Mouse (Mus musculus) liver, embryonic 15.5 days (tissue): Measurements from ENCODE around the gene Cdh5. TPM values are rescaled to one million over a fixed set of nuclear protein-coding genes. Genes with fewer than 3 reads are reported as not detected.
"Not testable (repeated sequence)": the region's sequence is repeated elsewhere in the genome, so short reads cannot be mapped to it uniquely, and the experiment has no call there.

ENCODE experiments used
- ATAC-seq: fragments of 200-750 bp; cut with Nextera tagmentation; 2 replicates; pipeline ENCODE4 v1.8.0; 2017; ENCODE audit warnings: moderate number of reproducible peaks, mild to moderate bottlenecking, moderate library complexity; ENCODE audit not compliant: insufficient read depth
- H3K27ac ChIP-seq: fragments of 300-500 bp; sonication (generic); replicated peaks from 2 replicates; pipeline ENCODE4 v1.5.1; 2015; ENCODE audit warnings: mild to moderate bottlenecking, inconsistent platforms
- H3K27me3 ChIP-seq: fragments of 300-500 bp; sonication (generic); 2 replicates; pipeline ENCODE4 v1.6.1; 2015; ENCODE audit warnings: mild to moderate bottlenecking, inconsistent platforms
- H3K36me3 ChIP-seq: fragments of 300-500 bp; sonication (generic); replicated peaks from 2 replicates; pipeline ENCODE4 v1.6.1; 2015; ENCODE audit warnings: moderate library complexity, mild to moderate bottlenecking, inconsistent platforms
- H3K4me1 ChIP-seq: fragments of 300-500 bp; sonication (generic); replicated peaks from 2 replicates; pipeline ENCODE4 v1.6.1; 2015; ENCODE audit warnings: inconsistent platforms
- H3K4me2 ChIP-seq: fragments of 300-500 bp; sonication (generic); 2 replicates; pipeline ENCODE4 v1.6.1; 2015; ENCODE audit warnings: moderate library complexity, mild to moderate bottlenecking, inconsistent platforms
- H3K4me3 ChIP-seq: fragments of 300-500 bp; sonication (generic); replicated peaks from 2 replicates; pipeline ENCODE4 v1.5.1; 2015; ENCODE audit warnings: mild to moderate bottlenecking, inconsistent platforms
- H3K9ac ChIP-seq: fragments of 300-500 bp; sonication (generic); 2 replicates; pipeline ENCODE4 v1.6.1; 2015; ENCODE audit warnings: moderate library complexity, mild to moderate bottlenecking, inconsistent platforms
- H3K9me3 ChIP-seq: fragments of 300-500 bp; sonication (generic); replicated peaks from 2 replicates; pipeline ENCODE4 v1.6.1; 2016; ENCODE audit warnings: inconsistent platforms
- WGBS: fragments of 180-500 bp; shearing (Covaris S2); methylation state at CpG from one replicate; pipeline ENCODE4 v1.1.7; 2015; ENCODE audit warnings: mixed read lengths; ENCODE audit not compliant: insufficient replicate concordance; 5-methylcytosine and 5-hydroxymethylcytosine counted together
- polyA plus RNA-seq: library from polyadenylated mRNA; unstranded; fragments of >200 nt; fragmentation: Nextera tagmentation; extraction: Ambion mirVana; gene quantifications from 2 replicates; pipeline ENCODE4 v1.2.1, GENCODE M21; 2015

The Cdh5 gene
- polyA plus RNA-seq, 1 experiment from 2014 or later = 8.6 TPM

DNA sequence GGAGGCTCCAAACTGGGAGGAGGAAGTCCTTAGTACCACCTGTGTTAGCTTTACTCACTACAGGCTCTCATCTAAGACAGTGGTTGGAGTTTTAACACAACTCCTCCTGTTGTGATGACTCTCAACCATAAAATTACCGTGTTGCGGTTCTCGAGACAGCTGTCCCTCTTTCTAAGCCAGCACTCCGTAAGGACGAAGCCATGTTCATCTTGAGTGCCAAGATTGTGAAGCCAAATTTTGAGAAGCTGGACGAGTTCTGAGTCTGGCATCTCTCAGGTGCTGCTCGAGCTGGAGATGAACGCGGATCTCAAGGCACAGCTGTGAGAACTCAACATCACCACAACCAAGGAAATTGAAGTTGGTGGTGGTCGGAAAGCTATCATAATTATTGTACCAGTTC lies 30.5 kb upstream of the Cdh5 start:
- ATAC-seq = no peak
- Histone ChIP-seq H3K4me2 (no peak overlapping the region), H3K9ac (no peak overlapping the region), H3K27ac (no peak overlapping the region), H3K4me1 (no peaks in the 10 kb centered on the region), H3K36me3 (no peaks in the 10 kb centered on the region), H3K27me3 (no peaks in the 10 kb centered on the region), H3K9me3 (no peaks in the 10 kb centered on the region), H3K4me3 (no peak overlapping the region)
- WGBS = 79% methylated on average over 10 of the region's 10 CpGs

DNA sequence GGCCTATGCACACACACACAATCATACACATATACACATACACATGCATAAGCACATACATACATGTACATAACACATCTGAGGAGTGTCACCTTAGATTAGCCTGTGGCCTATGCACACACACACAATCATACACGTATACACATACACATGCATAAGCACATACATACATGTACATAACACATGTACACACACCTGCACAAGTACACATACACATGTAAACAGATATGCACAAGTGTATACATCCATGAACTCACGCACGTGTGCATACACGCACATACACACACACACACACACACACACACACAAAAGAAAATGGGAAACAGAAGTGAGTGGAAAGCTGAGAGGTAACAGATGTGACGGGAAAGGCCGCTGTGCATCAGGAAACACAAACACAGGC lies 26.3 kb upstream of the Cdh5 start:
- Histone ChIP-seq H3K27ac (no peak overlapping the region), H3K27me3 (no peaks in the 10 kb centered on the region), H3K4me2 (no peak overlapping the region), H3K9me3 (no peaks in the 10 kb centered on the region), H3K36me3 (no peaks in the 10 kb centered on the region), H3K4me1 (no peaks in the 10 kb centered on the region), H3K4me3 (no peak overlapping the region), H3K9ac (no peak overlapping the region)
- WGBS = 73% methylated on average over 6 of the region's 6 CpGs
- ATAC-seq = no peak

DNA sequence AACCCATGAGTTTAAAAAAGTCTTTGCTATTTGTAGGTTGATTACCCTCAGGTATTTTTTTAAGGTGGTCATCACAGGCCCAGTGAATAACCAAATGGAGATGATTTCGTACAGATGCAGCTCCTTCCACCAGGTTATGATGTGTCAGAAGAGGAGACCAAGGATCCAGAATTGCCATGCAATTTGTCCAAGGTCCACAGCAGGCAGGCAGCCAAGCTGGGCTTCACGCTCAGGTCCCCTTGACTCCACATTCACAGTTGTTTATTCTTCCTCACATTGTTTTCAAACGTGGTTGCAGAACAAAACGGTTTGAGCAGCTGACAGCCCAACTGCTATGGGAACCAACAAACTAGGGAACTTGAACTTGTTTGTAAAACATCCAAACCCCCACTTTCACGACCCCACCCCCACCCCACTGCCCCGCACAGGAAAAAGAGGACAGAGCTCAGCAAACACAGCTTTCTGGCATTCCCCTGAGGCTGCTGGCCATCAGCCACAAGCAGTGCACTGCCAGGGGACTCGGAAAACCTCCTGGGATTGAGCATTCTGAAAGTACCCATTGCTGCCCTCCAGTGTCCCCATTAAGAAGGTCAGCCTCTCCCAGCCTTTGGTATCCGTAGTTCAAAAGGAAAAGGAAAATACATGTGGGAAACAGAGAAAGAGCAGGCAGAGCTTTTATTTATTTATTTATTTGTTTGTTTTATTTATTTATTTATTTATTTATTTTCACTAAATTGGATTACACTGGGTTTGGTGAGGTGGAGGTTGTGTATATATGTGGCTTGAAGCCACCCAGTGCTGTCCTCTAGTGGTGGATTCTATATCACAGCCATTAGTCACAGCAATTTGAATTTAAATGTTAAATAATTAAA lies 24.6 kb upstream of the Cdh5 start:
- H3K4me2 ChIP-seq = no peak overlapping the region; the same call in 1 of the 2 replicates
- ATAC-seq = no peak

DNA sequence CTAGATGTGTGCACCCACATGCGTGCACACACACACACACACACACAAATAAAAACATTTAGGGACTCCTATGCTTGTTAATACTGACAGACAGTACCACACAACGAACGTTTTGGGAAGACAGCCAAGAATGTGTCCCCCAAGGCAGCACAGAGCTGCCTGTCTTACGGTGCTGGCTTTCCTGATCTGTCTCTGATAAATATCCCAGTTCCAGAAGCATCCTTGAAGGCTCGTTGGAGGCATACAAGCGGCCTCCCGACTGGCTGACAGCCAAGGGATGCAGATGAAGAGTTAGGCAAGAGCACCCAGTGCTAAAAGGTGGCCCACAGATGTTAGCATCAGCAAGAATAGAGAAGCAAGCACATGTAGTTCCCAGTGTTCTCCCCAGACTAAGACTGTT lies 23.3 kb upstream of the Cdh5 start:
- 54% methylated on average over 7 of the region's 7 CpGs for WGBS
- Histone ChIP-seq H3K4me1 (no peaks in the 10 kb centered on the region), H3K9me3 (no peaks in the 10 kb centered on the region), H3K27me3 (no peaks in the 10 kb centered on the region), H3K9ac (no peak overlapping the region), H3K27ac (no peak overlapping the region), H3K4me2 (no peak overlapping the region), H3K4me3 (no peak overlapping the region), H3K36me3 (no peaks in the 10 kb centered on the region)
- ATAC-seq = no peak

More for the DNA sequence above, 24.6 kb upstream of the Cdh5 start:
- Histone ChIP-seq H3K4me1 (no peaks in the 10 kb centered on the region), H3K27me3 (no peaks in the 10 kb centered on the region), H3K27ac (no peak overlapping the region), H3K36me3 (no peaks in the 10 kb centered on the region), H3K9me3 (no peaks in the 10 kb centered on the region), H3K4me3 (no peak overlapping the region), H3K9ac (no peak overlapping the region)
- WGBS = 15% methylated on average over 8 of the region's 8 CpGs

DNA sequence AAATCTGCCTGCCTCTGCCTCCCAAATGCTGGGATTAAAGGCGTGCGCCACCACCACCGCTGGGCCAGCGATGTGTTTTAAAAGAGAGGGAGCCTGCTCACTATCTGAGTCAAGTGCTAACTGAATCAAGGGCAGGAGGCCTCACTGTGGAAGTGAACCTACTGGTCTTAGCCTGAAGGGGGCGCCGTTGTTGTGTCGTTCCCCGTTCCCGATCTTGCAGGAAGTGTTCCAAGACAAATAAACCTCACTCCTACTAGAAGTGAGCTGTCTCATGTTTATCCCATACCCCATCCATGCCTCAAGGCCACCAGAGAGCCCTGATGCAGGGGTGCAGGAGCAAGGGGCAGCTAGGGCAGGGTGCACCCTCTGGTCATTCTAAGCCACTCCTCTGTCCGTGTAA lies 16.1 kb upstream of the Cdh5 start:
- WGBS = 61% methylated on average over 10 of the region's 10 CpGs
- Histone ChIP-seq H3K9me3 (no peaks in the 10 kb centered on the region), H3K4me2 (no peak overlapping the region), H3K27ac (no peak overlapping the region), H3K4me3 (no peak overlapping the region), H3K27me3 (no peaks in the 10 kb centered on the region), H3K36me3 (no peaks in the 10 kb centered on the region), H3K4me1 (no peaks in the 10 kb centered on the region), H3K9ac (no peak overlapping the region)
- no peak for ATAC-seq

DNA sequence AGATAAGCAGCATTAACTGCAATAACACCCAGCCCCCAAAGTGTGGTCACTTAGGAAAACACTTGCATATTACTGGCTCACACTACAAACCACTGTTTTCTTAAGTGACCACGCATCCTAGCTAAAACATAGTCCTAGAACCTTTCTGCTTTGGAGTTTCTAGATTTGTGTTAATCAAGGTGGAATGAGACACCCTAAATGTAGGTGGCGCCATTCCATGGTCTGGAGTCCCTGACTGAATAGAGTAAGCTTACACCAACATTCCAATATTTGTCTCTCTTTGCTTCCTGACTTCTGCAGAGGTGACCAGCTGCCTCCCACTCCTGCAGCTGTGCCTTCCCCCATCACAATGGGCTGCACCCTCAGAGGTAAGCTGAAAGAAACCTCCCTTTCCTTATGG lies 14.8 kb upstream of the Cdh5 start:
- no peak for ATAC-seq
- no peaks in the 10 kb centered on the region for H3K9me3 ChIP-seq
- no peak overlapping the region for H3K9ac ChIP-seq
- H3K4me1 ChIP-seq = peaks cover 4% of the 10 kb centered on the region; the same call in 1 of the 2 replicates
- no peaks in the 10 kb centered on the region for H3K36me3 ChIP-seq
- H3K4me2 ChIP-seq = no peak overlapping the region
- 40% methylated on average over 2 of the region's 2 CpGs for WGBS
- H3K27me3 ChIP-seq = no peaks in the 10 kb centered on the region
- H3K4me3 ChIP-seq = no peak overlapping the region
- H3K27ac ChIP-seq = no peak overlapping the region

DNA sequence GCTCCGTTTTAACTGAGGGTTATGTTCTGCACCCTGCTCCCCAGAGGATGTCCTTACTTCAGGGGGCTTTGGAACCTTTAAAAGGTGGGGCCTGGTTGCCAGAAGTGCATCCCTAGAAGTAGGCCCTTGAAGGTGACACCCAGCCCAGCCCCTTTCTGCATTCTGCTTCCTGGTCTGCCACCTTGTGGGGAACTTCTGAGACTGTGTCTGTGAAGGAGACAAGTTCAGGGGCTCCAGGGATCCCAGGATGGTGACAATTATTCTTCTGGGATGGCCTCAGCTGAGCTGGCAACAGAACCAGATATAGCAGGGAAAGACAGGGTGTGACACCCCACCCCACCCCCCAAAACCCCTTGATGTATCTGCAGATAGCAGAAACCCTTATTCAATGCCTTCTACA lies 14.3 kb upstream of the Cdh5 start:
- no peak for ATAC-seq
- no peaks in the 10 kb centered on the region for H3K9me3 ChIP-seq
- no peaks in the 10 kb centered on the region for H3K27me3 ChIP-seq
- H3K4me1 ChIP-seq = peaks cover 4% of the 10 kb centered on the region; the same call in 1 of the 2 replicates
- no peak overlapping the region for H3K27ac ChIP-seq
- H3K4me2 ChIP-seq = no peak overlapping the region
- H3K4me3 ChIP-seq = no peak overlapping the region
- H3K9ac ChIP-seq = no peak overlapping the region
- H3K36me3 ChIP-seq = no peaks in the 10 kb centered on the region
- WGBS = 35% methylated on average over 1 of the region's 1 CpGs

DNA sequence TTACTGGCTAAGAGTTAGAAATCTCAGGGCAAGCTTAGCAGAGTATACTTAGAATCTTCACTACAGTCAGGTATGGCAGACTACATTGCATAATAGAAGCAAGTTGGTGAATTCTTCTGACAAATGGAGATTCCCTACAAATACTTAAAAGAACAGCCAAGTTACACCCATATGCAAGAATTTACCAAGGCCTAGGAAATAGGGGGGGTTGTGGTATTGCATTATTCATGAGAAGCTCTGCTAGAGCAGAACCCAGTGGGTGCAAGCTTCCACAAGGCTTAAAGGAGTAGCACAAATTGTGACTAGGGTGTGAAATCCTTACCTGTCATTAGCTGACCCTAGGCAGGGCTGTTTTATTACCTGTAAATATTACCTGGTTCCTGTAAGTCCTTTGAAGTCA lies 13.5 kb upstream of the Cdh5 start:
- not testable (repeated sequence) for H3K4me2 ChIP-seq, H3K9ac ChIP-seq, H3K36me3 ChIP-seq, H3K4me1 ChIP-seq, ATAC-seq, H3K9me3 ChIP-seq, H3K27me3 ChIP-seq, H3K4me3 ChIP-seq, H3K27ac ChIP-seq

DNA sequence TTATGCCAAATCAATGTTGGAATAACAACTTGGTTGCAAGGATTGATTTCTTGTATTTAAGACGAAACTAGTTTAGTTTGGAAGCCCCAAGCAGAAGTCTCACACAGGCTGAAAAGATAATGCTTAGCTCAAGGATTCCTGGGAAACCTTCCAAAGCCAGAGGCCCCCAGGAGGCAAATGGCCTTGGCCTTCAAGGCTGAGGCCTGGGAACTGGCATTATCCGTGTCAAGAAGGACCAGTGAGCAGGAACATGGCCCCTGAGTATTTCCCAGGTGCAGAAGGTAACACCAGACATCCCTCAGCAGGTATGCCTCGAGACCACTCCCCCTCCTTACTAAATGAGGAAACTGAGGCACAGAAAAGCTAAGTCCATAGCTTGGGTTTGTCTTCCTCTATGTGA lies 12.5 kb upstream of the Cdh5 start:
- 46% methylated on average over 3 of the region's 3 CpGs for WGBS
- H3K4me3 ChIP-seq = no peak overlapping the region
- H3K9me3 ChIP-seq = no peaks in the 10 kb centered on the region
- H3K4me2 ChIP-seq = no peak overlapping the region
- H3K9ac ChIP-seq = no peak overlapping the region
- no peaks in the 10 kb centered on the region for H3K36me3 ChIP-seq
- H3K4me1 ChIP-seq = peaks cover 4% of the 10 kb centered on the region; the same call in 1 of the 2 replicates
- no peak for ATAC-seq
- H3K27ac ChIP-seq = no peak overlapping the region
- no peaks in the 10 kb centered on the region for H3K27me3 ChIP-seq

DNA sequence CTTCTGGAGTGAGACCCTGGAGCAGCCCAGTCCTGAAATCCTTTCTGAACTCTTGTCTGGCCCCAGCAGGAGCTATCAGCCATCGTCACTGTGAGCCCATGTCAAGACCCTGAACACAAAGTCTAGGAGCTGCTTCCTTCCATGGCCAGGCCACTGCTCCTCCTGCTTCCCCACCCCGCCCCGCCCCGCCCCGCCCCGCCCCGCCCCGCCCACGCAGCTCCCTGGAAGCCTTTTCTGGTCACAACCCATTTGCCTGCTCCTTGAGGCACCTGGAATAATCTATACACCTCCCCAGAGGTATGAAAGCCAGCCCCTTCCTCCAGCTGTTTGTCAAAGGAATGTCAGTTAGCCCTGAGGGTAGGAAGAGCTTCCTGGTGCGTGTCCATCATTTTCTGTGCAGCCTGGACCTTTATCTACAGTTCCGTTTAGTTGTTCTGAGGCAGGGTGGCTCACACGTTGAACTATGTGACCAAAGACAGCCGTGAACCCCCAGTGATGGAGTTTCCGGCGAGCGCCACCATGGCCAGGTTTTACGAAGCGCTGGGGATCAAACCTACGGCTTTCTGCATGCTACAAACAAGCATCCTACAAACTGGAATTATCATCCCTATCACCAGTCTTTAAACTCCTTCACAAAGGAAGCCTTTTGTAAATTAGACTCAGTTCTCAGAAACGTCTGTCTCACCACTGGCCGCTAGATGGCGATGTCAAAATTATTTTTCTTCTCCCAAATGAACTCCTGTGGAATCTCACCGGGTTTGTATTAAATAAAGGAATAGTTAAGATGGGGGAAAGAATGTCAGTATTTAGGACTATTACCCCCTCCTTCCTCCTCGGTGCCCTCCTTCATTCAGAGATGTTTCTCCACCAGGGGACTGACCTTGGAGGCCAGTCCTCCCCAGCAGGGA lies 10.2 kb upstream of the Cdh5 start:
- not testable (repeated sequence) for H3K9ac ChIP-seq, H3K4me3 ChIP-seq, H3K27ac ChIP-seq, ATAC-seq, H3K36me3 ChIP-seq, H3K27me3 ChIP-seq, H3K4me1 ChIP-seq, H3K9me3 ChIP-seq
- 6% methylated on average over 24 of the region's 24 CpGs for WGBS
- H3K4me2 ChIP-seq = peak overlapping the region; percentile 45

DNA sequence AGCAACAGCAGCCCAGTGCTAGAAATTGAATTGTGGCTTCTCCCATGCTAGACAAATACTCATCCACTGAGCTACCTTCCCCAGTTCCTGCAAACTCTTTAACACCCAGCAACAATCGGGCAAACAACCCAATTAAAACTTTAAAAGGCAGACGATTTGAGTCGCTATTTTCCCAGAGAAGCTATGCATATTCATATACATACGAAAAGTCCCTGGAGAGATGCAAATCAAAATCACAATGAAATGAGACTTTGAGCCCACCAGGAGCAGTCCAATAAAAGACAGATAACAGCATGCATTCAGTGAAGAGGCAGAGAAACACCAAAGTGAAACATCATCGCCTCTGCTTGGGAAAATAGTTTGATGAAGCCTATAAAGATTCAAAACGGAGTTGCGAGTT lies 8.1 kb upstream of the Cdh5 start:
- no peak overlapping the region for H3K4me3 ChIP-seq
- H3K9ac ChIP-seq = no peak overlapping the region
- no peak for ATAC-seq
- no peak overlapping the region for H3K4me2 ChIP-seq
- no peak overlapping the region for H3K27ac ChIP-seq
- no peaks in the 10 kb centered on the region for H3K36me3 ChIP-seq
- 52% methylated on average over 7 of the region's 7 CpGs for WGBS
- H3K9me3 ChIP-seq = no peaks in the 10 kb centered on the region
- H3K27me3 ChIP-seq = no peaks in the 10 kb centered on the region
- H3K4me1 ChIP-seq = peaks cover 4% of the 10 kb centered on the region; the same call in 1 of the 2 replicates
